Mouse (Mus musculus): Measurements from ENCODE around the gene Bcl10. TPM values are rescaled to one million over a fixed set of nuclear protein-coding genes. Genes with fewer than 3 reads are reported as not detected.
"Not testable (repeated sequence)": the region's sequence is repeated elsewhere in the genome, so short reads cannot be mapped to it uniquely, and the experiment has no call there.

The Bcl10 gene
- polyA plus RNA-seq, 1 experiment from 2014 or later: 39.1 TPM

DNA sequence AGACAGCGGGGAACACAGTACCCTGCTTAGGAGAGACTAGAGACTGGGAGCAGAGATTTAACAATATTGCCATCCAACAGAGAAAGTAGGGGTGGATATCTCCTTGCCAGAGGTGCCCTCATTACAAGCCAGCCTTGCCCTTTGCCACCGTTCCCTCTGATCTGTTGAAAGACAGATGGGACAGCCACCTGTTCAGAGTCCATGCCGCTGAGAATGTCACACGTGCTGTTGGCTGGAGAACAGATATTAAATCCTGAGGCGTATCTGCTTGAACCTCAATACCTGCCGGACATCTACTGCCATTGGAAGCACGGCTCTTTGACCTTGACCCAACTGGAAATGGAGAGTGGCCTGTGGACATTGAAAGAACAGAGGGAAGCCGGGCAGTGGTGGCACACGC lies 16.0 kb upstream of the Bcl10 start:
- WGBS: 74% methylated on average over 9 of the region's 9 CpGs
- H3K4me1 ChIP-seq (replicated peaks; ENCODE audit: control insufficient read depth, insufficient read depth, low read length): no peaks in the 10 kb centered on the region
- no peak overlapping the region for H3K27ac ChIP-seq (ENCODE audit: low read depth, low read length)
- peak; percentile 35; the same call in 1 of the 2 replicates for ATAC-seq
- no peaks in the 10 kb centered on the region for H3K9me3 ChIP-seq (ENCODE audit: control insufficient read depth)
- no peak overlapping the region for H3K4me2 ChIP-seq (replicated peaks; ENCODE audit: low read depth)
- H3K27me3 ChIP-seq (replicated peaks; ENCODE audit: control insufficient read depth, insufficient read depth, low read length): no peaks in the 10 kb centered on the region
- no peak overlapping the region for H3K4me3 ChIP-seq (ENCODE audit: low read depth, low read length)
- no peak for TF ChIP-seq CTCF (IDR thresholded peaks at IDR 0.05; ENCODE audit: low read depth)
- H3K36me3 ChIP-seq (ENCODE audit: control insufficient read depth, insufficient read depth): no peaks in the 10 kb centered on the region
- no peak overlapping the region for H3K9ac ChIP-seq (ENCODE audit: low read depth, low read length)

DNA sequence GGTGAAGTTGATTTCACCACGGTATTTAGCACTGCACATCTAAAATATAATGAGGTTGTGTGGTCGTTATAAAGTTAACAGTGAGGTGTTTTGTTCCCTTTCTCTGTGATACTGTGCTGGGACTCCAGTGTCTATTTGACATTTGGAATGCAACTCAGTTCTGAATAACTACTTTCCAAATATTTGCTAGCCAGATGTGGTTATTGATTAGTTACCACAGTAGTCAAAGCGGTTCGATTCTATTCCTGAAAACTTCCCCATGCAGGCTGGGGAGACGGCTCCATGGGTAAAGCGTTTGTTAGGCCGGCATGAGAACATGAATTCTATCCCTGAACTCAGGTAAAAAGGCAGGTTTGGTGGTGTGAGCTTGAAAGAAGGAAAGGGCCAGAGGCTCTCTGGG lies 10.1 kb upstream of the Bcl10 start:
- WGBS: 72% methylated on average over 7 of the region's 7 CpGs
- no peak for TF ChIP-seq CTCF (IDR thresholded peaks at IDR 0.05; ENCODE audit: low read depth)

DNA sequence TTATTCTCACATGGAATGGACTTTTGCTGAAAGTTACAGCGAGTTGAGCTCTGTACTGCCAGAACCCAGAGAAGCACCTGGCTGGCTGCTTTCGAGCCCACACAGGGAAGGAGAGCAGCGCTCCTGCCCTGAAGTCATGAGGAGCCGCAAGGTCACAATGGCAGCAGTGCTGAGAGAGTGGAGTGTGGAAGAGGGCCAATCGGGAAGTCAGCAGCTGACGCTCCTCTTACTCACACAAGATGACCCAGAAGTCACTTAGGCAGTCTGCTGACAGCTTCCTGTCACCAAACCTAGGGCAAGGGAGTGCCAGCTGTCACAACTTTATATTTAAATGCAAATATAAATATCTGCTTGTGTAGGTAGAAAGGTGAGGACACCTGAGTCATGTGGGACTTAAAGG lies 9.3 kb upstream of the Bcl10 start:
- H3K4me1 ChIP-seq (replicated peaks; ENCODE audit: control insufficient read depth, insufficient read depth, low read length): no peaks in the 10 kb centered on the region
- H3K27me3 ChIP-seq (replicated peaks; ENCODE audit: control insufficient read depth, insufficient read depth, low read length): no peaks in the 10 kb centered on the region
- no peaks in the 10 kb centered on the region for H3K9me3 ChIP-seq (ENCODE audit: control insufficient read depth)
- 77% methylated on average over 6 of the region's 6 CpGs for WGBS
- no peak for TF ChIP-seq CTCF (IDR thresholded peaks at IDR 0.05; ENCODE audit: low read depth)
- H3K4me3 ChIP-seq (ENCODE audit: low read depth, low read length): no peak overlapping the region
- ATAC-seq: 0 out of 2 replicates have a peak, but pooled peaks have one; percentile 31
- no peaks in the 10 kb centered on the region for H3K36me3 ChIP-seq (ENCODE audit: control insufficient read depth, insufficient read depth)
- H3K27ac ChIP-seq (ENCODE audit: low read depth, low read length): no peak overlapping the region
- H3K9ac ChIP-seq (ENCODE audit: low read depth, low read length): no peak overlapping the region
- H3K4me2 ChIP-seq (replicated peaks; ENCODE audit: low read depth): no peak overlapping the region

More for the DNA sequence above, 10.1 kb upstream of the Bcl10 start:
- Histone ChIP-seq H3K27me3 (replicated peaks; ENCODE audit: control insufficient read depth, insufficient read depth, low read length) (no peaks in the 10 kb centered on the region), H3K9me3 (ENCODE audit: control insufficient read depth) (no peaks in the 10 kb centered on the region), H3K4me3 (ENCODE audit: low read depth, low read length) (no peak overlapping the region), H3K4me2 (replicated peaks; ENCODE audit: low read depth) (no peak overlapping the region), H3K27ac (ENCODE audit: low read depth, low read length) (no peak overlapping the region), H3K36me3 (ENCODE audit: control insufficient read depth, insufficient read depth) (no peaks in the 10 kb centered on the region), H3K9ac (ENCODE audit: low read depth, low read length) (no peak overlapping the region), H3K4me1 (replicated peaks; ENCODE audit: control insufficient read depth, insufficient read depth, low read length) (no peaks in the 10 kb centered on the region)
- ATAC-seq: no peak

DNA sequence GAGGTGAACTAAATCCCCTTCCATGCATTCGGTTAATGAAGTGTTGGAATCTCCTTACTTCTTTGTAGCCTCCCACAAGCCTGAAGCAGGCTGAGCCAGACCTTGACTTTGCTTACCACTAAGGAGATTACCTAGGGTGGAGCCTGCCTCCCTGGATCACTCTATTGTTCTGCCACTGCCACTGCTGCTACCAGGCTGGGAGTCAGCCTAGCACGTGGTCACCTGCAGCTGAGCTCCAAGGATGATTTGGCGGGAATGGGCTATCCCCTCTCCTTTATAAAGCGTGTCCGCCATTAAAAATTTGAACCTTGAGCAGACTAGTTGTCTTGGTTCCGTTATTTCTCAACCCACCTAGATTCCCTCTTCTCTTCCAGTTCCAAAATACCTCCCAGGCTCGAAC lies 8.7 kb upstream of the Bcl10 start:
- H3K27me3 ChIP-seq (replicated peaks; ENCODE audit: control insufficient read depth, insufficient read depth, low read length); H3K9me3 ChIP-seq (ENCODE audit: control insufficient read depth); H3K27ac ChIP-seq (ENCODE audit: low read depth, low read length); H3K36me3 ChIP-seq (ENCODE audit: control insufficient read depth, insufficient read depth); H3K9ac ChIP-seq (ENCODE audit: low read depth, low read length); H3K4me3 ChIP-seq (ENCODE audit: low read depth, low read length); ATAC-seq; H3K4me1 ChIP-seq (replicated peaks; ENCODE audit: control insufficient read depth, insufficient read depth, low read length); H3K4me2 ChIP-seq (replicated peaks; ENCODE audit: low read depth): not testable (repeated sequence)
- 74% methylated on average over 7 of the region's 7 CpGs for WGBS

DNA sequence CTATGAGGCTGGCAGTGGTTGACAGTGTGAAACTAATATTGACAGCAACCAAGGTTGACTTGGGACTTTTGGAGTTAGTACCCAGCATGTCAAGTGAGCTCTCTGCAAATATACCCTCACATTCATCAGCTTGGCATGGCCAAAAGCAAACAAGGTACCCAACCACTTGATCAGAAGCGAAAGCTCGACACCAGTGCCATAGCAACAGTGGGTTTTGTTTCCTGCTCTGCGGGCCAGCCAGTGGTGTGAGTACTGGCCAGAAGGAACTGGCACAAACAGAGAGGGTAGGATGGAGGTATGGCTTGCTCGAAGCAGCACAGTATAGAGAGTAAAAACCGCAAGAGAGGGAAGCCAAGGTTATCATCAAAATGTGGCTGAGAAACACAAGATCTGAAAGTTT lies 6.2 kb upstream of the Bcl10 start:
- 87% methylated on average over 5 of the region's 5 CpGs for WGBS
- Histone ChIP-seq H3K9me3 (ENCODE audit: control insufficient read depth) (no peaks in the 10 kb centered on the region), H3K9ac (ENCODE audit: low read depth, low read length) (no peak overlapping the region), H3K36me3 (ENCODE audit: control insufficient read depth, insufficient read depth) (no peaks in the 10 kb centered on the region), H3K27ac (ENCODE audit: low read depth, low read length) (no peak overlapping the region), H3K4me1 (replicated peaks; ENCODE audit: control insufficient read depth, insufficient read depth, low read length) (no peaks in the 10 kb centered on the region), H3K27me3 (replicated peaks; ENCODE audit: control insufficient read depth, insufficient read depth, low read length) (no peaks in the 10 kb centered on the region), H3K4me2 (replicated peaks; ENCODE audit: low read depth) (no peak overlapping the region), H3K4me3 (ENCODE audit: low read depth, low read length) (no peak overlapping the region)
- ATAC-seq: no peak
- no peak for TF ChIP-seq CTCF (IDR thresholded peaks at IDR 0.05; ENCODE audit: low read depth)

DNA sequence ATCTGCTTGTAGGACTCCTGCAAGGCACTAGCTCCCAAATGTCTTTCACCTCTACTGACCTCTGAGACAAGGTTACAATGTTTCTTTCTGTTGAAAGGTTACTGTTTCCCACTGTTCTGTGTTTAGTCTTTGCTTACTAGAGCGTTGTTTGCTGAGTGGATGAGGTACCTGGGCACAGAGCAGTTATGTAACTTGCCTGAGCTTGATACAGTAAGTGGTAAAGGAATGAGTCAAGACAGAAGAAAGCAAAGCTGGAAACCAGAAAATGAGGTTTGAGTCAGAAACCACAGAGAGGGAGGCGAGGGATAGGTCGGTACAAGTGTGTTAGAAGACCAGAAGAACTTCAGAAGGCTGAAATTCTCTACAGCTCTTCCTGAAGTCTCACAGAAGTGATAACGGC lies 5.8 kb upstream of the Bcl10 start:
- TF ChIP-seq CTCF (IDR thresholded peaks at IDR 0.05; ENCODE audit: low read depth): no peak
- no peak for ATAC-seq
- Histone ChIP-seq H3K4me2 (replicated peaks; ENCODE audit: low read depth) (no peak overlapping the region), H3K4me1 (replicated peaks; ENCODE audit: control insufficient read depth, insufficient read depth, low read length) (no peaks in the 10 kb centered on the region), H3K9ac (ENCODE audit: low read depth, low read length) (no peak overlapping the region), H3K36me3 (ENCODE audit: control insufficient read depth, insufficient read depth) (no peaks in the 10 kb centered on the region), H3K4me3 (ENCODE audit: low read depth, low read length) (no peak overlapping the region), H3K27ac (ENCODE audit: low read depth, low read length) (no peak overlapping the region), H3K27me3 (replicated peaks; ENCODE audit: control insufficient read depth, insufficient read depth, low read length) (no peaks in the 10 kb centered on the region), H3K9me3 (ENCODE audit: control insufficient read depth) (no peaks in the 10 kb centered on the region)
- WGBS: 90% methylated on average over 4 of the region's 4 CpGs

DNA sequence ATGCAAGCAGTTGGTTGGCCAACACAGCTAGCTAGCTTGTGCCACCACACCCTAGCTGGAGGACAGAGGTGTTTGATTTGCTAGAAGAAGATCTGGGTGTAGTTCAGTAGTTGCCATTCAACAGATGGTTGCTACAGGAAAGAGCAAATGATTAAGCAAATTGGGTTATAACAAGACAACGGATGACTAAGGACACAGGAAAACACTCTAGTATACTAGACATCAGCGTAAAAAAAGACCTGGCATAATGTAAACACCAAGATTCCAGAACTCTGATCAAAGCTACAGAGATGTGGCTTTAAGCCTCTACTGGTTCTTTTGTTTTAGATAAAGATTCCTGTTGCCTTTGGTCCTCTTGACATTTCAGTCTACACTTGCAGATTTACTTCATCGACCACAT lies 367 bp downstream of the Bcl10 start:
- no peaks in the 10 kb centered on the region for H3K27me3 ChIP-seq (replicated peaks; ENCODE audit: control insufficient read depth, insufficient read depth, low read length)
- no peak overlapping the region for H3K4me3 ChIP-seq (ENCODE audit: low read depth, low read length)
- peaks cover 8% of the 10 kb centered on the region for H3K4me1 ChIP-seq (replicated peaks; ENCODE audit: control insufficient read depth, insufficient read depth, low read length)
- 42% methylated on average over 3 of the region's 3 CpGs for WGBS
- TF ChIP-seq CTCF (IDR thresholded peaks at IDR 0.05; ENCODE audit: low read depth): no peak
- ATAC-seq: no peak
- H3K9me3 ChIP-seq (ENCODE audit: control insufficient read depth): no peaks in the 10 kb centered on the region
- H3K4me2 ChIP-seq (replicated peaks; ENCODE audit: low read depth): no peak overlapping the region
- H3K9ac ChIP-seq (ENCODE audit: low read depth, low read length): no peak overlapping the region
- no peak overlapping the region for H3K27ac ChIP-seq (ENCODE audit: low read depth, low read length)
- H3K36me3 ChIP-seq (ENCODE audit: control insufficient read depth, insufficient read depth): peaks cover 4% of the 10 kb centered on the region

Measured in intestine, postnatal 0 days (tissue).